Mouse (Mus musculus): Measurements from ENCODE around the gene Itpkc.

Gene Itpkc

GRCm38 (mm10) chr7:27235726-27236125 lies 7.3 kb upstream of the Itpkc start:
- no peak for DNase-seq

- DNase-seq = no peak
Measured at GRCm38 (mm10) chr7:27233300-27233699, 4.8 kb upstream of the Itpkc start.

GRCm38 (mm10) chr7:27232781-27233281 lies 4.4 kb upstream of the Itpkc start, which contains the start of gene Coq8b:
TSS of gene Coq8b (plus strand) at chr7:27233023.
- DNase-seq = peak; percentile 95

GRCm38 (mm10) chr7:27231693-27232331 lies 3.4 kb upstream of the Itpkc start:
- peak; percentile 37 for DNase-seq

GRCm38 (mm10) chr7:27230781-27231180 lies 2.3 kb upstream of the Itpkc start:
- DNase-seq = no peak

GRCm38 (mm10) chr7:27228865-27229264 lies 404 bp upstream of the Itpkc start:
- no peak for DNase-seq

- DNase-seq = peak; percentile 9
Measured at GRCm38 (mm10) chr7:27227676-27228075, 785 bp downstream of the Itpkc start.

GRCm38 (mm10) chr7:27227276-27227675 lies 1.2 kb downstream of the Itpkc start:
- no peak for DNase-seq

- no peak for DNase-seq
Measured at GRCm38 (mm10) chr7:27224877-27225575, 3.4 kb downstream of the Itpkc start.

GRCm38 (mm10) chr7:27222538-27222937 lies 5.9 kb downstream of the Itpkc start:
- DNase-seq = no peak

- DNase-seq = no peak
Measured at GRCm38 (mm10) chr7:27221939-27222338, 6.5 kb downstream of the Itpkc start.

- DNase-seq = no peak
Measured at GRCm38 (mm10) chr7:27219937-27220336, 8.5 kb downstream of the Itpkc start.

GRCm38 (mm10) chr7:27218586-27218985 lies 9.9 kb downstream of the Itpkc start:
- DNase-seq = no peak

GRCm38 (mm10) chr7:27212626-27213025 lies 15.8 kb downstream of the Itpkc start:
- DNase-seq = no peak

- DNase-seq = no peak
Measured at GRCm38 (mm10) chr7:27203730-27204449, 24.6 kb downstream of the Itpkc start.

- DNase-seq = no peak
Measured at GRCm38 (mm10) chr7:27198779-27199178, 29.7 kb downstream of the Itpkc start.

- DNase-seq = no peak
Measured at GRCm38 (mm10) chr7:27198355-27198754, 30.1 kb downstream of the Itpkc start.

GRCm38 (mm10) chr7:27197634-27198033 lies 30.8 kb downstream of the Itpkc start:
- DNase-seq = no peak

- no peak for DNase-seq
Measured at GRCm38 (mm10) chr7:27197136-27197535, 31.3 kb downstream of the Itpkc start.

- DNase-seq = peak; percentile 93
Measured at GRCm38 (mm10) chr7:27195681-27196611, 32.5 kb downstream of the Itpkc start, which contains the start of the genes BC024978 and Snrpa. TSS of gene BC024978 (plus strand) at chr7:27195781. TSS of gene Snrpa (minus strand) at chr7:27196271.

- no peak for DNase-seq
Measured at GRCm38 (mm10) chr7:27193731-27194130, 34.7 kb downstream of the Itpkc start.

GRCm38 (mm10) chr7:27192434-27192833 lies 36.0 kb downstream of the Itpkc start:
- no peak for DNase-seq

Data from lung, postnatal 14 days (tissue).